ENCODE assay signal across 14 mouse cellular contexts in genomic region chr1:134025975-134026374, GRCm38 (mm10). TPM values are rescaled to one million over a fixed set of nuclear protein-coding genes. Genes with fewer than 3 reads are reported as not detected.
"Had no signal": no experiment of that assay in that cellular context is flagged by ENCODE, and none has a peak within 500 bp of the region (broad histone marks: within the 10 kb centered on the region; RNA-seq: fewer than 3 reads in every experiment).

No protein-coding gene starts in this region.

- DNase-seq: lung, adult 18-20 months; lung, embryonic 14.5 days; lung, postnatal 10 days; lung, postnatal 4 days; right cerebral cortex, postnatal 14 days; thymus, adult 18-20 months; thymus, postnatal 25 days had no signal

- H3K27me3 ChIP-seq: midbrain, embryonic 13.5 days; midbrain, embryonic 15.5 days; neural tube, embryonic 12.5 days had no signal

- H3K9me3 ChIP-seq: midbrain, embryonic 13.5 days; midbrain, embryonic 15.5 days; neural tube, embryonic 12.5 days had no signal

- ATAC-seq: midbrain, embryonic 13.5 days; midbrain, embryonic 15.5 days had no signal

- H3K36me3 ChIP-seq: midbrain, embryonic 13.5 days; midbrain, embryonic 15.5 days; neural tube, embryonic 12.5 days had no signal

- H3K27ac ChIP-seq: liver, embryonic 14.5 days; midbrain, embryonic 13.5 days; midbrain, embryonic 15.5 days; neural tube, embryonic 12.5 days had no signal

- H3K4me3 ChIP-seq: megakaryocyte, embryonic 14.5 days; midbrain, embryonic 13.5 days; midbrain, embryonic 15.5 days; neural tube, embryonic 12.5 days had no signal

- H3K4me1 ChIP-seq: midbrain, embryonic 13.5 days; midbrain, embryonic 15.5 days; neural tube, embryonic 12.5 days had no signal

RNA-seq across cellular contexts. Expression of gene Fmod, which starts 11.1 kb away (rescaled TPM):
- total RNA-seq: monocyte, adult 5-6 weeks; neutrophil, adult 5-6 weeks had no signal
